Mouse (Mus musculus) embryonic stem cell, embryonic (primary cell): ENCODE measurements around the gene Fitm1.

Source experiments
- CTCF ChIA-PET, 4 experiments: fragments of 300-600 bp in 2 of 4; fragments of 350-600 bp in 2 of 4; sonication (Branson Sonifier 250); formaldehyde crosslinking; loops; one replicate each; lab custom pipeline; 2022; ENCODE audit warnings: inconsistent platforms in 2 of 4; lab: Charles Lee
- POLR2A ChIA-PET, 4 experiments: fragments of 300-600 bp in 2 of 4; fragments of 350-600 bp in 2 of 4; sonication (Branson Sonifier 250); formaldehyde crosslinking; loops; one replicate each; lab custom pipeline; 2022; ENCODE audit warnings: antibody characterized with exemption in 4 of 4, inconsistent platforms in 1 of 4; lab: Charles Lee

Fitm1 gene

DNA sequence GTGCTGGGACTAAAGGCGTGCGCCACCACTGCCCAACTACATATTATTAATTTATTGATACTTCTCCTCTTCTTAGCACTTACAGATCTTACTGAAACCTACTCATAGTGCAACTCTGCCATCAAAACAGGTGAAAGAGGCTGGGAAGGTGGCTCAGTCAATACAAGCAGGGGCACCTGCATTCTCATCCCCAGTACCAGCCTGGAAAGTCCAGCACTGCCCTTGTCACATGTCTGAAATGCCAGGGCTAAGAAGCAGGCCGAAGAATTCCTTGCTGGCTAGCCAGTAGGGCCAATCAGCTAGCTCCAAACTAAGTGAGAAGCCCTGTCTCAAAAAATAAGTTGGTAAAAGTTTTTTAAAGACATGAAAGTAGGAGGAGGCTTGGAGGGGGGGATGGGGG is 17.8 kb upstream of the Fitm1 start:
- ChIA-PET POLR2A (interaction anchor here in 3 of 4 experiments (0.6 to 6.5 kb wide), 18 partner anchors 9 to 480 kb away, joined by 3 to 96 read pairs (median 4); partner anchors contain the start of genes Pck2 (in 2 of the 3), Dhrs4 (in 1 of the 3), Psme2 (in 1 of the 3) and Rnf31 (in 1 of the 3)), CTCF (interaction anchor here in 3 of 4 experiments (0.5 to 3.5 kb wide), 13 partner anchors 11 to 460 kb away, joined by 3 to 17 read pairs (median 4); partner anchors contain the start of genes Psme2 (in 2 of the 3), Rnf31 (in 2 of the 3), Dhrs4 (in 1 of the 3) and Emc9 (in 1 of the 3))

DNA sequence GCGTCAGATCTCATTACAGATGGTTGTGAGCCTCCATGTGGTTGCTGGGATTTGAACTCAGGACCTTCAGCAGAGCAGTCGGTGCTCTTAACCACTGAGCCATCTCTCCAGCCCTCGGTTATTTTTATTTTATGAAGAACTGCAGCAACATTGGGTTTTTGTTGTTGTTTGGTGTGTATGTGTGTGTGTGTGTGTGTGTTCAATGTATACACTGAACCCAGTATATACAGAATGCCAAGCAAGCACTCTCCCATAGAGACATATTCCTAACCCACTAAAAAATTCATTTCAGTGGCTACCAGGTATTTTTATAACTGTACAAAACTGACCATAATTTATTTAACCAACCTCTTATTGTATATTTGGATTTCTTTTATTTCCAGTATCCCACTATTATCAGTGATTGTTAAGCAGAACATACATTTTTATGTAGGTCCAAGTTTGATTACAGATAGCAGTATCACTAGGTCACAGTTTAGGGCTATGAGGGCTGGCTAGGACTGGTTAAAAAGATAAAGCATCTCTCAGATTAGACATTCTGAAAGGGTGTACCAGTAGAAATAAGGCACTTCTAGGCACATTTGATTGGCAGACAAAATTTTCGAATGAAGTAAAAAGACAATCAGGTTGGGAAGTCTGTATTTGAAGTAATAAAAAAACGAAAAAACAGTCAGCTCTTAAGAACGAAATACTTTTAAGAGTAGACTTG is 16.5 kb upstream of the Fitm1 start:
- CTCF ChIA-PET: interaction anchor here in 3 of 4 experiments (0.5 to 3.5 kb wide), 9 partner anchors 17 to 203 kb away, joined by 3 to 18 read pairs (median 5); partner anchors contain the start of genes Dhrs4 (in 1 of the 3), Ltb4r2 (in 1 of the 3), Pck2 (in 1 of the 3) and Psme2 (in 1 of the 3)

DNA sequence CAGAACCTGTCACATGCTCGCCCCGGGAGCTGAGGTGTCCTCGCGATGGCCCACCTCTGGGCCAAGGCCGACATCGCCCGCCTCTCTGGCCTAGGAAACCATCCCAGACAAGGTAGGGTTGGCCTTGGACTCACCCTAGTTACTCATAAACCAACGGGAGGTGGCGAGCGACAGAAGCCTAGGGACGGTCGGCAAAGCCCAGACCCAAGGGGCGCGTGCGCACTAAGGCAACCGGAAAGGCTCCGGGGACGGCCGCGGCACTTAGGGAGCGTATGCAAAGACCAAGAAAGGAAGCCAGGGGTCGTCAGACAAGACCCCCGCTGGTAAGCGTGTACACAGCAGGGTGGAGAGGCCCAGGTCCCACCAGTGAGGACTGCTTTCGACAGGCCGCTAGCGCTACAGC is 15.6 kb upstream of the Fitm1 start, which contains the start of gene Dcaf11:
Dcaf11 (plus strand) TSS at position 208 of the 403 bp plus-strand sequence.
- POLR2A ChIA-PET: interaction anchor here (0.5 to 8.6 kb wide), 92 partner anchors 8 to 633 kb away, joined by 3 to 92 read pairs (median 6); partner anchors contain the start of genes Psme1 (in 4 of the 4), Emc9 (in 3 of the 4), Pck2 (in 3 of the 4) and Psme2 (in 3 of the 4)
- CTCF ChIA-PET: interaction anchor here in 3 of 4 experiments (0.7 to 3.5 kb wide), 26 partner anchors 8 to 545 kb away, joined by 3 to 18 read pairs (median 6); partner anchors contain the start of genes Dhrs4 (in 1 of the 3), Emc9 (in 1 of the 3), Ngdn (in 1 of the 3) and Pck2 (in 1 of the 3)

More for the DNA sequence above, 16.5 kb upstream of the Fitm1 start:
- POLR2A ChIA-PET: interaction anchor here in 3 of 4 experiments (0.7 to 8.6 kb wide), 32 partner anchors 8 to 481 kb away, joined by 3 to 92 read pairs (median 16); partner anchors contain the start of genes Pck2 (in 3 of the 3), Psme1 (in 3 of the 3), Psme2 (in 3 of the 3) and Rnf31 (in 3 of the 3)

DNA sequence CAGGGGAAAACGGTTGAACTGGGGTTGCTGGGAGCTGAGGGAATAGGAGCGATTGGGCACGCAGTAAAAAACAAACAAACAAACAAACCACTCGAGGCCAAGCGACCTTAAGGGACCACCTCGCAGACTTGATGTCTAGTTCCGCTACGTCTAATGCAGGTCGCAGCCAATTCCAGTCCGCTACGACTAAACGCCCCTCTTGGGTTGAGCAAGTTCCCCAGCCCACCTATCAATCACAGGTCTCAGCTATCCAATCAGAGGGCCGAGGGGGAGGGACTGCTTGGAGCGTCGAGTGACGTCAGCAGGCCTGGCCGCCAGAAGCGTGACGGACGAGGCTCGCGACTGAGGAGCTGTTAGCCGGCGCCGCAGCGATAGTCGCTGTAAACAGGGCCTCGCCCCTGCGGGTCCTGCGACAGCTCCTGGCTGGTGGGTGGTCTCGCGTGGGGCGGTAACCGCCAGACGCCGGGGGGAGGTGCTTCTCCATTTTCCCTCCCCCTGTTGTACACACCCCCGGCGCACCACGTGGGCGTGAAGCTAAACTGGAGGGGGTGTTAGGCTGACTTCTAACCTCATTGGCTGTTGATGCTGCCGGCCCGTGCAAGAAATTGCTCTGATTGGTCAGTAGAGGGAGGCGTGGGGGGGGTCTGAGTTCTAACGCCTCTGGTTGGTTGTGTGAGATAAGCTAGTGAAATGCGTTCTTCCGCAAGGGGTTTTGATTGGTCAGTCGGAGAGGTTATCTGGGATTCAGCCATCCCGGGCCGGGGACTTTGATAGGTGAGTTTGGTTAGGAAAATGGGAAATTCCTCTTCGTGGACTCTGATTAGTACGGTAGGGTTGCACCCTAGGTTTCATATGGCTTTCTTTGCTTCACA is 15.0 kb upstream of the Fitm1 start, which contains the start of gene A730061H03Rik:
A730061H03Rik (minus strand) TSS at position 205 of the 872 bp plus-strand sequence.
- ChIA-PET POLR2A (interaction anchor here (0.5 to 8.6 kb wide), 113 partner anchors 9 to 634 kb away, joined by 3 to 92 read pairs (median 5); partner anchors contain the start of genes Psme1 (in 4 of the 4), Emc9 (in 3 of the 4), Gmpr2 (in 3 of the 4) and Nedd8 (in 3 of the 4)), CTCF (interaction anchor here (0.5 to 2.3 kb wide), 39 partner anchors 9 to 545 kb away, joined by 3 to 18 read pairs (median 4); partner anchors contain the start of genes Psme1 (in 2 of the 4), Rabggta (in 2 of the 4), Dhrs1 (in 1 of the 4) and Dhrs4 (in 1 of the 4))

DNA sequence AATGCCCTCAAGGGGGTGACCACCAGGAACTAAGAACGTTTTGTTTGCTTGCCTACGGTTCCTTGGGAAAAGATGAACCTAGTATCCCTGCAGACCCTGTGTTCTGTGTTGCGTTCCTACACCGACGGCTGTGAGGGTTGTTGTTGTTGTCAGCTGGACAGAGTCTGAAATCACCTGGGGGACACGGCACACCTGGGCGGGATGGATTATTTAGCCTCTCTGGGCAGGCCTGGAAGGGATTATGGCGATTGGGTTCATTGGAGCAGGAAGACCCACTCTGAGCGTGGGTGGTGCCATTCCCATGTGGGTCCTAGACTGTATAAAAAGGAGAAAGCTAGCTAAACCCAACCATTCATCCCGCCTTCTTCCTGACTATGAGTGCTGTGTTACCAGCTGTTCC is 13.6 kb upstream of the Fitm1 start:
- CTCF ChIA-PET: interaction anchor here in 1 of 4 experiments (1.4 kb wide), 1 partner anchor 17 kb away, joined by 3 read pairs; no protein-coding TSS in a partner anchor
- POLR2A ChIA-PET: interaction anchor here in 2 of 4 experiments (0.8 to 8.6 kb wide), 13 partner anchors 9 to 312 kb away, joined by 3 to 92 read pairs (median 6); partner anchors contain the start of genes Fitm1 (in 2 of the 2), Pck2 (in 2 of the 2), Psme1 (in 2 of the 2) and Carmil3 (in 1 of the 2)

DNA sequence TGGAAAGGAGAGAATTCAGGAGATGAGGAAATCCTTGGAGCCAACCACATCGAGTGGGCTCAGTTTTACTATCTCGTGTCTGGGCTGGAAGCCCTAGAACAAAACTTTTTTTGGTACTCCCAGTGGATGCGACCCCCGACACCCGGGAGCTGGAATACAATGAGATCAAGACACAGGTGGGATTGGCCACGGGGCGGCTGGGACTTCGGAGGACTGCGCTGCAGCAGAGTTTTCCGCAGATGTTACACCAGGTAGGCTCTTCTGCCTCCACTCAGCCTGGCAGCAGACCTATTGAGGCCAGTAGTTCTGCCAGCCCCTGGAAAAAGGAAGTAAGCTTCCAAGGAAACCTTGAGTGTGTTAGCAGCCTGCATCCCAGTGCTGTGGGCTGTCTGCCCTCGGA is 12.2 kb upstream of the Fitm1 start:
- ChIA-PET POLR2A (interaction anchor here in 3 of 4 experiments (0.6 to 8.6 kb wide), 8 partner anchors 9 to 141 kb away, joined by 3 to 92 read pairs (median 4); partner anchors contain the start of genes Emc9 (in 1 of the 3), Fitm1 (in 1 of the 3), Psme1 (in 1 of the 3) and Psme2 (in 1 of the 3)), CTCF (interaction anchor here in 2 of 4 experiments (1.4 to 1.8 kb wide), 2 partner anchors 12 to 15 kb away, joined by 3 to 4 read pairs; partner anchors contain the start of gene Fitm1 (in 1 of the 2))

DNA sequence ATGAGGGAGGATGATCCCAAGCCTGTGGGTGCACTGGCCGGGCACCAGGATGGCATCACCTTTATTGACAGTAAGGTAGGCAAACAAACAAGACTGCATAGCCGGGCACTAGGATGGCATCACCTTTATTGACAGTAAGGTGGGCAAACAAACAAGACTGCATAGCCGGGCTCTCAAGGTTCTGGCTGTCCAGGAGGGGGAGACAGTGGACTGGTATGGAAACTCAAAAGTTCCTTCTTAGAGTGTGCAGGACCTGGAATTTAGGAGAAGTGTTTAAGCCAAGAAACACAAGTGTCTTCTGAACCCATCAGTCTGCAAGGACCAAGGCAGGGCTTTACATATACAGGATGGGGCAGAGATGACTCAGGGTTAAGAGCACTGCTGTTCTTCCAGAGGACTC is 9.7 kb upstream of the Fitm1 start:
- CTCF ChIA-PET: no interaction called here
- POLR2A ChIA-PET: interaction anchor here in 2 of 4 experiments (1.8 to 8.6 kb wide), 3 partner anchors 12 to 26 kb away, joined by 4 to 92 read pairs (median 5); partner anchors contain the start of genes Psme1 (in 2 of the 2), Fitm1 (in 1 of the 2) and Pck2 (in 1 of the 2)

DNA sequence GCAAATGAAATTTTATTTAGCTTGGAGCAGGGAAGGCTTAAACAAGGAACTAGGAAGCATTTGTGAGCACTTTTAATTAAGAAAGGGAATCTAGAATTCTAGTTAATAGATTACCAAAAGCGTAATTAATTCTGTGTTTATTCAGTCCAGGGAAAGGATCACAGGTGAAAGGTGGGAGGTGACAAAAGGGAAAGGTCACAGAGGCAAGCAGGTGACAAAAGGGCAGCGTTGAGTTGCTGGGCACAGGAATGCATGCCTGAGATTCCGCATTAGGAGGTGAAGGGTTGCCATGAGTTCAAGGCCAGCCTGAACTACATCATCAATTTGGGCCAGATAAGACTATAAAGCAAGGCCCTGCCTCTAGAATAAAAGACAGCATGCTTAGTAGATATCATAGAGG is 7.9 kb upstream of the Fitm1 start:
- ChIA-PET POLR2A (interaction anchor here in 2 of 4 experiments (0.8 to 8.6 kb wide), 5 partner anchors 10 to 28 kb away, joined by 3 to 92 read pairs (median 4); partner anchors contain the start of genes Psme1 (in 2 of the 2), Fitm1 (in 1 of the 2), Pck2 (in 1 of the 2) and Psme2 (in 1 of the 2)), CTCF (no interaction called here)

DNA sequence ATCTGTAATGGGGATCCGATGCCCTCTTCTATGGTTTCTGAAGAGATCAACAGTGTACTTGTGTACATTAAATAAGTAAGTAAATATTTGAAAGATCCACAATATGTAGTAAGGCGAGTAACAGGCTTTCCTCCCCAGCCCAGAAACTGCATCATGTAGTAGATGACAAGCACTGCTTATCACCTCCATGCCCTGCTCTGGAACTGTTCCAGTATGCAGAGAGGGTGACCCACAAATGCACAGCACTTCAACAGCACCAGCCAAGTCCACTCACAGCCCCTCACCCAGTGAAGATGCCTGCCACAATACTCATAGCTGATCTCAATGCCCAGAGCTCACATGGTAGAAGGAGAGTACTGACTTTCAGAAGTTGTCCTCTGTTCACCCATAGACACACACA is 4.8 kb upstream of the Fitm1 start:
- POLR2A ChIA-PET: interaction anchor here in 3 of 4 experiments (0.7 to 2.8 kb wide), 9 partner anchors 9 to 449 kb away, joined by 3 to 15 read pairs (median 4); partner anchors contain the start of genes A730061H03Rik (in 2 of the 3), Dcaf11 (in 2 of the 3), Emc9 (in 1 of the 3) and Gmpr2 (in 1 of the 3)
- CTCF ChIA-PET: interaction anchor here in 2 of 4 experiments (0.6 to 1.7 kb wide), 3 partner anchors 10 to 314 kb away, joined by 3 to 6 read pairs (median 3); partner anchors contain the start of genes A730061H03Rik (in 1 of the 2) and Khnyn (in 1 of the 2)

DNA sequence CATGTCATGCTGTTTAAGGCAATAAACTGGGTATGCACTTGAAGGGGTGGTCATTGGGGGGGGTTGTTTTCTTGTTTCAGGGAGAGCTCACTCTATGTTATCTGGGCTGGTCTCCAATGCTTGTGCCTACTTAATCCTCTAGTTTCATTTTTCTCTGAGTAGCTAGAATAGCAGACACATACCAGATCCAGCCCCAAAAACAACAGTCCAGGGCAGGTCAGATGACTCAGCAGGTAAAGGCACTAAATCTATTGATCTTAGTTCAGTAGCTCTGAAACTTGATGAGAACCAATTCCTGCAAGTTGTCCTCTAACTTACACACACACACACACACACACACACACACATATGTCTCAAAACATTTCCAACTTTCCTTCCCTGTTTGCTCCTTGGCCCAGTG is 3.7 kb upstream of the Fitm1 start:
- POLR2A ChIA-PET: interaction anchor here in 3 of 4 experiments (0.6 to 2.8 kb wide), 6 partner anchors 11 to 1337 kb away, joined by 3 to 15 read pairs (median 6); partner anchors contain the start of genes A730061H03Rik (in 3 of the 3), Dcaf11 (in 2 of the 3), Emc9 (in 1 of the 3) and Pck2 (in 1 of the 3)
- CTCF ChIA-PET: no interaction called here

DNA sequence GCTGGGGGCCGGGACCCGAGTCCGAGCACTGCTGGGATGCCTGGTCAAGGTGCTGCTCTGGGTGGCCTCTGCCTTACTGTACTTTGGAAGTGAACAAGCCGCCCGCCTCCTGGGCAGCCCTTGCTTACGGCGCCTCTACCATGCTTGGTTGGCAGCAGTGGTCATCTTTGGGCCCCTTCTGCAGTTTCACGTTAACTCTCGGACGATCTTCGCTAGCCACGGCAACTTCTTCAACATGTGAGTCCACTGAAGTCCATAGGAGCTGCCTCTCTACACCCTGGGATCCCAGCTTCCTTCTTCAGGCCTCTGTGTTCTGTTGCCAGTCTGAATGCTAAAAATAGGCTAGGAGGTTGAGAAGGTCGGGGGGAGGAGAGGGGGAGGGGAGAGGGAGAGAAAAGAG is 294 bp downstream of the Fitm1 start:
- ChIA-PET POLR2A (interaction anchor here (0.6 to 8.0 kb wide), 16 partner anchors 9 to 921 kb away, joined by 3 to 92 read pairs (median 6); partner anchors contain the start of genes A730061H03Rik (in 2 of the 4), Dcaf11 (in 2 of the 4), Psme2 (in 2 of the 4) and Rnf31 (in 2 of the 4)), CTCF (interaction anchor here in 3 of 4 experiments (0.6 to 1.6 kb wide), 10 partner anchors 10 to 574 kb away, joined by 3 to 19 read pairs (median 4); partner anchors contain the start of genes A730061H03Rik (in 1 of the 3), Dcaf11 (in 1 of the 3), Emc9 (in 1 of the 3) and Pck2 (in 1 of the 3))

DNA sequence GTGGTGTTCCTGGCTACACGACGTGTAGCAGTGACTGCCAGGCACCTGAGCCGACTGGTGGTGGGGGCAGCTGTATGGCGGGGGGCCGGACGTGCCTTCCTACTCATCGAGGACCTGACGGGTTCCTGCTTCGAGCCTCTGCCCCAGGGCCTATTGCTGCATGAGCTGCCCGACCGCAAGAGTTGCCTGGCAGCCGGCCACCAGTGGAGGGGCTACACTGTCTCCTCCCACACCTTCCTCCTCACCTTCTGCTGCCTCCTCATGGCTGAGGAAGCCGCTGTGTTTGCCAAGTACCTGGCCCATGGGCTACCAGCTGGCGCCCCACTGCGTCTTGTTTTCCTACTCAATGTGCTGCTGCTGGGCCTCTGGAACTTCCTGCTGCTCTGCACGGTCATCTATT is 959 bp downstream of the Fitm1 start:
- POLR2A ChIA-PET: interaction anchor here in 3 of 4 experiments (0.7 to 8.0 kb wide), 10 partner anchors 9 to 59 kb away, joined by 4 to 92 read pairs (median 10); partner anchors contain the start of genes A730061H03Rik (in 2 of the 3), Dcaf11 (in 2 of the 3), Psme2 (in 2 of the 3) and Rnf31 (in 2 of the 3)

DNA sequence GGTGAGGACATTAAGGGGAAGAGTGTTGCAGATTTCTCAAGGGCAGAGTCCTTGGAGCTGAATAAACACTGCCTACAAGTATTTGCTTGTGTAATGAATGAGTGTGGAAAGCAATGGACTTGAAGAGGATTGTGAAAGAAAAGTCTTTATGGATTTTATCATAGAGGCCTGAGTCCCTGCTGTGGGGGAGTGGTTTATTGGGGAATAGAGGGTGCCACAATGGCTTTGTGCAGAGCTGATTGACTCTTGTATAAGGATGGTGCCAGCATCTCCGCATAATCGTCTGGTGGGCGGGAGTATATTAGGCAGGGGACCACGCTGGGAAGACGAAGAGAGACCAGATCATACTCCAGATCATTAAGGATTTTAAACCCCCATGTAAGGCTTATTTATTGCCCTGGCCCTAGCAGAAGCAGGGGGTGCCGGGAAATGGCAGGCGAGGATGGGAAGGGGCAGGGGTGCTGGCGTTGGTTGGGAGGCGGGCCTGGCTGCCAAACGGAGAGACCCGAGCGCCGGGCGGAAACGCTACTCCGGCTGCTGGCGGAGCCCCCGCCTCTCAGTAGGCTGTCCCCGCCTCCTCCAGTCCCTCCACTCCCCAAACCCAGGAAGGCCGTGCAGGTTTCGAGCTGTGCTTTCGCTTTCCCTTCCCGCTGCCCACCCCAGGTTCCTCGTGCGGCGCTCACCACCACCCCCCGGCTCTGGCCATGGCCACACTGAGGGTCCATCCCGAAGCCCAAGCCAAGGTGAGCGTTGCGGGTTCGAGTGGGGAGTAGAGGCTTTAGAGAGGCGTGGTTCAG is 2.7 kb downstream of the Fitm1 start, which contains the start of gene Psme1:
Psme1 (plus strand) TSS at position 253 of the 797 bp plus-strand sequence.
- POLR2A ChIA-PET: interaction anchor here (0.6 to 8.0 kb wide), 27 partner anchors 10 to 665 kb away, joined by 3 to 92 read pairs (median 4); partner anchors contain the start of genes A730061H03Rik (in 4 of the 4), Dcaf11 (in 4 of the 4), Rec8 (in 3 of the 4) and Rnf31 (in 3 of the 4)
- CTCF ChIA-PET: interaction anchor here in 3 of 4 experiments (0.5 to 1.5 kb wide), 15 partner anchors 13 to 936 kb away, joined by 3 to 9 read pairs (median 3); partner anchors contain the start of genes Psme2 (in 3 of the 3), Rnf31 (in 3 of the 3), A730061H03Rik (in 2 of the 3) and Dcaf11 (in 1 of the 3)

More for the DNA sequence above, 959 bp downstream of the Fitm1 start:
- CTCF ChIA-PET: interaction anchor here in 2 of 4 experiments (0.5 to 1.6 kb wide), 6 partner anchors 13 to 299 kb away, joined by 3 to 19 read pairs (median 4); partner anchors contain the start of genes A730061H03Rik (in 1 of the 2), Dcaf11 (in 1 of the 2) and Pck2 (in 1 of the 2)
